Mouse (Mus musculus) spleen, adult 2 months (tissue): ENCODE measurements around the gene Rassf5. TPM values are rescaled to one million over a fixed set of nuclear protein-coding genes. Genes with fewer than 3 reads are reported as not detected.
"Not testable (repeated sequence)": the region's sequence is repeated elsewhere in the genome, so short reads cannot be mapped to it uniquely, and the experiment has no call there.

Source experiments
- DNase-seq, 2 experiments: peaks; one replicate each; pipeline versions ENCODE4 v3.0.0 to v3.0.0-alpha.2; 2012 to 2021; ENCODE audit warnings: low spot score in 2 of 2, low read depth in 1 of 2
- H3K27ac ChIP-seq: fragments of 200-500 bp; 2 replicates; pipeline ENCODE4 v1.5.1; 2012; ENCODE audit warnings: low read length, inconsistent platforms; ENCODE audit not compliant: insufficient read depth
- H3K27me3 ChIP-seq: fragments of 200-500 bp; 2 replicates; pipeline ENCODE4 v1.6.1; 2012; ENCODE audit warnings: mild to moderate bottlenecking, moderate library complexity, low read length, inconsistent platforms; ENCODE audit not compliant: control insufficient read depth, insufficient read depth
- H3K36me3 ChIP-seq: fragments of 200-500 bp; 2 replicates; pipeline ENCODE4 v1.6.1; 2012; ENCODE audit warnings: mild to moderate bottlenecking, low read length, inconsistent platforms; ENCODE audit not compliant: control insufficient read depth, insufficient read depth
- H3K4me1 ChIP-seq: fragments of 200-500 bp; 2 replicates; pipeline ENCODE4 v1.6.1; 2011; ENCODE audit warnings: inconsistent platforms; ENCODE audit not compliant: control insufficient read depth, insufficient read depth, insufficient read length
- H3K4me3 ChIP-seq: fragments of 200-500 bp; 2 replicates; pipeline ENCODE4 v1.5.1; 2011; ENCODE audit warnings: mild to moderate bottlenecking, inconsistent platforms; ENCODE audit not compliant: insufficient read depth, insufficient read length; ENCODE audit errors: extremely low read depth
- CTCF ChIP-seq: fragments of 200-500 bp; IDR thresholded peaks from 2 replicates; pipeline ENCODE4 v1.5.1; 2011; ENCODE audit warnings: mild to moderate bottlenecking, inconsistent platforms; ENCODE audit not compliant: insufficient read depth, insufficient read length, insufficient replicate concordance; ENCODE audit errors: extremely low read depth
- POLR2A ChIP-seq: fragments of 200-500 bp; IDR thresholded peaks from 2 replicates; pipeline ENCODE4 v1.6.1; 2011; ENCODE audit warnings: low read depth, low read length, inconsistent platforms
- WGBS: fragments of 180-500 bp; shearing (Covaris S2); methylation state at CpG from one replicate; pipeline ENCODE4 v1.1.7; 2018; 5-methylcytosine and 5-hydroxymethylcytosine counted together
- polyA plus RNA-seq: library from polyadenylated mRNA; depleted of rRNA; stranded (reverse); fragments of >200 nt; gene quantifications from 2 replicates; pipeline ENCODE4 v1.2.3, GENCODE M21; 2012

The Rassf5 gene
- polyA plus RNA-seq, 1 experiment: 40.4 TPM

DNA sequence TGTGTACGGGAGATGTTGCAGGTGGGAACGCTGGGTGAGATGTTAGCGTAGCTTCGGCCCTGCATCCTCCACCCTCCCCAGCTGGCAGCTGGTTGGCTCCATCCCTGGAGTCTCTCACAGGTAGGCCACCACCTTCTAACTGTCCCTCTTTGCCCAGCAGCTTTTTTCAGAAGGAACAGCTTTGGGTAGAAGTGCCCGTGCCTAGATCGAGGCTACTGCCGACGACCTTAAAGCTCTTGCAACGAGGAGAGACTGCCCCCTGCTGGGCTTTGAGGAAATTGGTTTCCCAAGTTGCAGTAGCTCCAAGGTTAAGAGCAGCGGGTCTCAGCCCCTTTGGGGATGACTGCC is 15.2 kb upstream of the Rassf5 start:
- H3K36me3 ChIP-seq: peaks cover 6% of the 10 kb centered on the region
- 50% methylated on average over 10 of the region's 10 CpGs for WGBS
- H3K4me3 ChIP-seq: no peak overlapping the region
- TF ChIP-seq CTCF: peak; percentile 86; the same call in 1 of the 2 replicates
- TF ChIP-seq POLR2A: no peak
- no peaks in the 10 kb centered on the region for H3K4me1 ChIP-seq
- no peak overlapping the region for H3K27ac ChIP-seq
- H3K27me3 ChIP-seq: no peaks in the 10 kb centered on the region
- DNase-seq: peak; percentile 50 to 65

DNA sequence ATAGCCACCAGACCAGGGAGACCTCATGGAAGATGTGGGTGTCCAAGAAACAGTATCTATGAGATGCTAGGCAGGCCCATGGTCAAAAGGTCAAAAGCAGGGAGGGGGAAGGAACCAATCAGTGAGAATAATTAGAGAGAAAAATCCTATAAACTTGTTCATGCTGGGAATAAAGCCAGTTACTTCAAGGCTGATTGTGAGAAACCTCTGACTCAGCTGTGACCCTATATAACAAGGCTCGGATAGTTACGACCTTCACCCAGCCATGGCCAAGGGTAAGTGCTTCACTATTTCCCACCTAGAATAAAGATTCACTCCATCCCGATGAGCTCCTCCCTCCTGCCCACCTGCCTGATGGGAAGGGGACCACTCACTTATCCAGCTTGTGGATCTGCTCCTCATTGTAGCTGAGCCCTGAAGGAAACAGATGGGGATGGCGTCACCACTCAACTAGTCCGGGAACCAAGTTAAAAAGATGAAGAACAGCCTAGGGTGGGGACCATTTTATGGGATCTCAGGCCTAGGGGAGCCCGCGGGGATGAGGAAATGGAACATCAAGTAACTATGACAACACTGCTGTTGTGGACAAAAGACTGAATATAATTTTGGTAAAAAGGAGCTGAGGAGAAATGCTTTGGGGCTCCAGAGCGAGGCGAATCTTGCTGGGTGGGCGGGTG is 14.7 kb upstream of the Rassf5 start:
- WGBS: 87% methylated on average over 10 of the region's 10 CpGs
- peaks cover 6% of the 10 kb centered on the region for H3K36me3 ChIP-seq
- no peak for TF ChIP-seq CTCF
- no peak for TF ChIP-seq POLR2A
- DNase-seq: no peak
- H3K27me3 ChIP-seq: no peaks in the 10 kb centered on the region
- no peaks in the 10 kb centered on the region for H3K4me1 ChIP-seq
- no peak overlapping the region for H3K27ac ChIP-seq
- no peak overlapping the region for H3K4me3 ChIP-seq

DNA sequence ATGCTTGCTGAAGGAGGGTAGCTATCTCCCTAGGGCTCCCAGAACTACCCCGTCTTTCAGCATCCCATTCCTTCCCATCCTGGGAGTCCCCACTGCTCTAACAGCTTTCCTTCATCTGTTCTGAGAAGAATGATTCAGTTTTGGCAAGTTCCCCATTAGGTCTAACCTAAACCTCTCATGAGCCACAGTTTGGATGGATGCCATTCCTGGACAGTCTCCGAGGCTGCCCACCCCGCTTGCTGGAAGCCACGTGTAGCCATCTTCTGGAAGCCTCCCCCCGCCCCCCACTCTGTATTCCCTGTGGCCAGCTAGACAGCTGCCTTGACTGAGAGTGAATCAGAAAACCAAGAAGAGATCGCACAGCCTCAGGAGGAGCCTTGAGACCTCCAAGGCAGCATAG is 12.2 kb upstream of the Rassf5 start:
- Histone ChIP-seq H3K4me1 (no peaks in the 10 kb centered on the region), H3K27ac (no peak overlapping the region), H3K4me3 (no peak overlapping the region), H3K36me3 (peaks cover 6% of the 10 kb centered on the region), H3K27me3 (no peaks in the 10 kb centered on the region)
- no peak for DNase-seq
- 92% methylated on average over 6 of the region's 6 CpGs for WGBS
- TF ChIP-seq POLR2A: no peak
- no peak for TF ChIP-seq CTCF

DNA sequence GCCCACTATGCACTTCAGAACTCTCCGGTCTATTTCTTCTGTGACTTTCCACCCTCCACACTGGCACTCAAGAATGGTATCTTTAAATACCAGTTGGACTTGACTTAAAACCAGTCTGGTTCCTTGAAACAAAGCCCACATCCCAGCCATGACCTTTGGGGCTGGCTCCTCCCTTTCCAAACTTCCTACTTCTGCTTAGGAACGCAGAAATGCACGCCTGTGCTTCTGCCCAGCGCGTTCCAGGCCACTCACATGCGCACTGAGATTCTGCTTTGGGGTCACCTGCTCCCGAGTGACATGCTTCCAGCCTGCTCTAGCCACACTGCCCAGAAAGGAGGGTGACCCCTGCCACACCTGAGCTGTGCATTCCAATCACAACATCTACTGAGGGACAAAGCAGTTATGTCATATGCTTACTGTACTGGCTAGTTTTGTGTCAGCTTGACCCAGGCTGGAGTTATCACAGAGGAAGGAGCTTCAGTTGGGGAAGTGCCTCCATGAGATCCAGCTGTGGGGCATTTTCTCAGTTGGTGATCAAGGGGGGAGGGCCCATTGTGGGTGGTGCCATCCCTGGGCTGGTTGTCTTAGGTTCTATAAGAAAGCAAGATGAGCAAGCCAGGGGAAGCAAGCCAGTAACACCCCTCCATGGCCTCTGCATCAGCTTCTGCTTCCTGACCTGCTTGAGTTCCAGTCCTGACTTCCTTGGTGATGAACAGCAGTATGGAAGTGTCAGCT is 7.6 kb upstream of the Rassf5 start:
- not testable (repeated sequence) for H3K4me1 ChIP-seq, H3K4me3 ChIP-seq, H3K27me3 ChIP-seq, H3K27ac ChIP-seq, H3K36me3 ChIP-seq, DNase-seq
- 55% methylated on average over 7 of the region's 7 CpGs for WGBS

DNA sequence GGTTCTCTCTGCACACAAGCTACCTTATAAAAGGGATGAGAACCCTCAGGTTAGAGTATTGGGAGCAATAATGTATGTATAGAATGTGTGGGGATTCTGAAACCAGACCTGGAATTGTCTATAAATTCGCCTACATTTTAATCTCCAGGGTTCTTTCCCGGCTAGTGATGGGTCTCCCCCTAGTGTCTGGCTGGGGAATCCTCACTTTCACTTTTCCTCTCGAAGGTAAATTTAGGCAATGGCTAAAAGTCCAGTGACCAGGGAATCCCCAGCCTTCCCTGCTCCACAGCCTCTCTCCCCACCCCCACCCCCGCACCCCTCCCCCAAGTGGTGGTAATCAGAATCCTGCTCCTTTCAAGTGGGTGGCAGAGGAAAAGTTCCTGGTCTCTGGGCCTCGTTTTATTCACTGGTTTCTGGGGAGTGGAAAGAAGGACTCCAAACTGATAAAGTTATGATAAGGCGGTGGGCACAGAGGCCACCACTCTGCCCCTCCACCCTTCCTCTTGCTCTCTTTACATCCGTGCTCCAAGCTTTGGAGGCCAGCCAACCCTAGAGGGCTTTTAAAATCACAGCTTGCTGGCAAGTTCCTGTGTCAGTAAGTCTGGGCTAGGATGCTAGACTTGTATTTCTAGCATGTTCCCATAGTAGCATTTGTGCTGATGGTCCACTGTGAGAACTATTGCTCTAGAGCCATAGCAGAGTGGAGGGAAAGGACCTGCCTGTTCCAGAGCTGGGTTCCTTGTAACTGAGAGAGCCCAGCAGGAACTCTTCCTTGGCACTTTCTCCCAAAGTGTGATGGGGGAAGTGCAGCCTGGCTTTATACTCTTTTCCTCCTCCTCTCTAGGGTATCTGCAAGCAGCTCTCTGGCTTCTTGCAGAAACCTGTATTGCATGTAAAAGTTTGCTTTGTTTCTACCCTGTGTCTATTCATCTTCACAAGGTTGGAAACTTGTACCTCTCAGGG is 1.7 kb upstream of the Rassf5 start:
- peak; percentile 24; the same call in 1 of the 2 replicates for TF ChIP-seq CTCF
- no peak for TF ChIP-seq POLR2A
- WGBS: 12% methylated on average over 7 of the region's 7 CpGs
- H3K27ac ChIP-seq: no peak overlapping the region
- no peak overlapping the region for H3K4me3 ChIP-seq
- H3K27me3 ChIP-seq: peaks cover 10% of the 10 kb centered on the region
- no peaks in the 10 kb centered on the region for H3K36me3 ChIP-seq
- DNase-seq: no peak
- peaks cover 12% of the 10 kb centered on the region for H3K4me1 ChIP-seq

DNA sequence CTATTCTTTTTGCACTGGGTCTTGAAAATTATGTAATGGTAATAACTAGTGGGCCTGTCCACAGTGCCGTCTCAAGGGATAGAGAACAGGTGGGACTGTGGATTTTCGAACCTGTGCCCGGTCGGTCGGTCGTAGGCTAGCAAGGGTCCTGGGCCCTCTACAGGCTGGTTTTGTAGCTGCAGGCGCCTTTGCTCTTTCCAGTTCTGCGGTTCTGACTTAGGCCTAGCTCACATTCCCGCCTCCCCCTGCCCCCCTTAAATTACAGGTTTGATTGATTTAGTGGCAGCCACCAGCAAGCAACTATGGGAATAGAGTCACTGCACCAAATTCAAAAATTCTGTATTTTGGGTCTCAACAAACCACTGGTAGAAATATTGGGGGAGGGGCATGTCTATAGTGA is 868 bp upstream of the Rassf5 start:
- Histone ChIP-seq H3K27ac (no peak overlapping the region), H3K4me3 (peak overlapping the region; percentile 76; the same call in 1 of the 2 replicates), H3K36me3 (no peaks in the 10 kb centered on the region), H3K27me3 (peaks cover 10% of the 10 kb centered on the region), H3K4me1 (peaks cover 12% of the 10 kb centered on the region)
- DNase-seq: peak in 1 of 2 experiments; percentile 41
- WGBS: 5% methylated on average over 9 of the region's 9 CpGs
- TF ChIP-seq CTCF (peak; percentile 34; the same call in 1 of the 2 replicates), POLR2A (no peak)
